Mouse (Mus musculus) limb, embryonic 12.5 days (tissue): ENCODE data around the gene 9930104L06Rik. TPM values are rescaled to one million over a fixed set of nuclear protein-coding genes. Genes with fewer than 3 reads are reported as not detected.
A peak's percentile ranks its signal among the peaks of the same experiment; 100 is the strongest.

Experiments
- ATAC-seq: fragments of 200-750 bp; cut with Nextera tagmentation; 2 replicates; pipeline ENCODE4 v1.8.0; 2017; ENCODE audit warnings: low read depth, moderate TSS enrichment; ENCODE audit not compliant: insufficient number of reproducible peaks, insufficient read depth, low FRiP score, low TSS enrichment
- H3K27ac ChIP-seq: fragments of 300-500 bp; sonication (generic); 2 replicates; pipeline ENCODE4 v1.5.1; 2016; ENCODE audit warnings: mild to moderate bottlenecking, moderate library complexity
- H3K27me3 ChIP-seq: fragments of 300-500 bp; sonication (generic); 2 replicates; pipeline ENCODE4 v1.6.1; 2016; ENCODE audit warnings: mild to moderate bottlenecking, moderate library complexity
- H3K36me3 ChIP-seq: fragments of 300-500 bp; sonication (generic); 2 replicates; pipeline ENCODE4 v1.6.1; 2016; ENCODE audit warnings: mild to moderate bottlenecking, moderate library complexity
- H3K4me1 ChIP-seq: fragments of 300-500 bp; sonication (generic); replicated peaks from 2 replicates; pipeline ENCODE4 v1.6.1; 2016
- H3K4me2 ChIP-seq: fragments of 300-500 bp; sonication (generic); 2 replicates; pipeline ENCODE4 v1.6.1; 2016; ENCODE audit warnings: mild to moderate bottlenecking, moderate library complexity
- H3K4me3 ChIP-seq: fragments of 300-500 bp; sonication (generic); replicated peaks from 2 replicates; pipeline ENCODE4 v1.5.1; 2016; ENCODE audit warnings: mild to moderate bottlenecking
- H3K9ac ChIP-seq: fragments of 300-500 bp; sonication (generic); replicated peaks from 2 replicates; pipeline ENCODE4 v1.6.1; 2016; ENCODE audit warnings: mild to moderate bottlenecking, moderate library complexity
- H3K9me3 ChIP-seq: fragments of 300-500 bp; sonication (generic); 2 replicates; pipeline ENCODE4 v1.6.1; 2016; ENCODE audit warnings: mild to moderate bottlenecking, moderate library complexity
- WGBS: fragments of 180-500 bp; shearing (Covaris S2); methylation state at CpG from one replicate; pipeline ENCODE4 v1.1.7; 2016; 5-methylcytosine and 5-hydroxymethylcytosine counted together
- polyA plus RNA-seq: library from polyadenylated mRNA; unstranded; fragments of >200 nt; fragmentation: Nextera tagmentation; extraction: Ambion mirVana; gene quantifications from 2 replicates; pipeline ENCODE4 v1.2.1, GENCODE M21; 2016

Gene 9930104L06Rik
- polyA plus RNA-seq, 1 experiment from 2014 or later, result 19.4 TPM

GRCm38 (mm10) chr4:124983893-124984526, 47.2 kb downstream of the 9930104L06Rik start:
- peaks cover 35% of the 10 kb centered on the region for H3K4me1 ChIP-seq
- 13% methylated on average over 9 of the region's 9 CpGs for WGBS
- H3K27me3 ChIP-seq, result peaks cover 97% of the 10 kb centered on the region
- H3K36me3 ChIP-seq, result no peaks in the 10 kb centered on the region
- no peak overlapping the region for H3K27ac ChIP-seq
- no peak overlapping the region for H3K4me2 ChIP-seq
- ATAC-seq, result no peak
- no peak overlapping the region for H3K9ac ChIP-seq
- no peak overlapping the region for H3K4me3 ChIP-seq
- H3K9me3 ChIP-seq, result no peaks in the 10 kb centered on the region

GRCm38 (mm10) chr4:124984871-124985670, 48.2 kb downstream of the 9930104L06Rik start:
- peaks cover 44% of the 10 kb centered on the region for H3K4me1 ChIP-seq
- no peak for ATAC-seq
- WGBS, result 7% methylated on average over 18 of the region's 18 CpGs
- no peak overlapping the region for H3K27ac ChIP-seq
- peaks cover 99% of the 10 kb centered on the region for H3K27me3 ChIP-seq
- no peak overlapping the region; the same call in 1 of the 2 replicates for H3K9ac ChIP-seq
- no peaks in the 10 kb centered on the region for H3K9me3 ChIP-seq
- H3K36me3 ChIP-seq, result no peaks in the 10 kb centered on the region
- peak overlapping the region; percentile 15; the same call in 1 of the 2 replicates for H3K4me2 ChIP-seq
- peak overlapping the region; percentile 12; the same call in 1 of the 2 replicates for H3K4me3 ChIP-seq

- peak within 1 kb of the TSS; percentile 60 for H3K4me2 ChIP-seq
- peak within 1 kb of the TSS; percentile 45 for H3K4me3 ChIP-seq
- 1% methylated on average over 47 of the region's 62 CpGs for WGBS
- ATAC-seq, result no peak
- no peaks in the 10 kb centered on the region for H3K36me3 ChIP-seq
- H3K9ac ChIP-seq, result peak within 1 kb of the TSS; percentile 53
- no peaks in the 10 kb centered on the region for H3K9me3 ChIP-seq
- peaks cover 51% of the 10 kb centered on the region for H3K4me1 ChIP-seq
- no peak within 1 kb of the TSS for H3K27ac ChIP-seq
- H3K27me3 ChIP-seq, result peaks cover 100% of the 10 kb centered on the region
These were observed 49.1 kb downstream of the 9930104L06Rik start, which contains the start of gene Rspo1 for GRCm38 (mm10) chr4:124985671-124986602. Gene Rspo1, plus strand, starts transcription at chr4:124986430.

- no peak for ATAC-seq
- Histone ChIP-seq H3K9ac (peak overlapping the region; percentile 53; the same call in 1 of the 2 replicates), H3K4me2 (peak overlapping the region; percentile 60), H3K4me1 (peaks cover 55% of the 10 kb centered on the region), H3K4me3 (peak overlapping the region; percentile 45), H3K9me3 (no peaks in the 10 kb centered on the region), H3K27ac (no peak overlapping the region), H3K27me3 (peaks cover 100% of the 10 kb centered on the region), H3K36me3 (no peaks in the 10 kb centered on the region)
- 3% methylated on average over 46 of the region's 51 CpGs for WGBS
These were observed 50.2 kb downstream of the 9930104L06Rik start for GRCm38 (mm10) chr4:124986739-124987710.

GRCm38 (mm10) chr4:124987711-124988097, 50.9 kb downstream of the 9930104L06Rik start:
- whole genome bisulfite sequencing, result 3% methylated on average over 10 of the region's 10 CpGs
- peaks cover 98% of the 10 kb centered on the region for H3K27me3 ChIP-seq
- no peak overlapping the region for H3K9ac ChIP-seq
- no peaks in the 10 kb centered on the region for H3K9me3 ChIP-seq
- no peak overlapping the region for H3K4me3 ChIP-seq
- peaks cover 55% of the 10 kb centered on the region for H3K4me1 ChIP-seq
- H3K27ac ChIP-seq, result no peak overlapping the region
- ATAC-seq, result no peak
- no peak overlapping the region for H3K4me2 ChIP-seq
- H3K36me3 ChIP-seq, result no peaks in the 10 kb centered on the region

GRCm38 (mm10) chr4:124988382-124988781, 51.5 kb downstream of the 9930104L06Rik start:
- Histone ChIP-seq H3K9me3 (no peaks in the 10 kb centered on the region), H3K4me2 (no peak overlapping the region), H3K9ac (no peak overlapping the region), H3K36me3 (no peaks in the 10 kb centered on the region), H3K4me1 (peaks cover 55% of the 10 kb centered on the region), H3K27ac (no peak overlapping the region), H3K4me3 (no peak overlapping the region), H3K27me3 (peaks cover 98% of the 10 kb centered on the region)
- WGBS, result 14% methylated on average over 9 of the region's 9 CpGs
- no peak for ATAC-seq

GRCm38 (mm10) chr4:124989787-124990253, 53.0 kb downstream of the 9930104L06Rik start:
- ATAC-seq, result peak; percentile 12; the same call in 1 of the 2 replicates
- Histone ChIP-seq H3K9ac (peak overlapping the region; percentile 42; the same call in 1 of the 2 replicates), H3K4me3 (peak overlapping the region; percentile 25), H3K27me3 (peaks cover 98% of the 10 kb centered on the region), H3K4me1 (peaks cover 54% of the 10 kb centered on the region), H3K27ac (no peak overlapping the region), H3K36me3 (no peaks in the 10 kb centered on the region), H3K9me3 (no peaks in the 10 kb centered on the region), H3K4me2 (peak overlapping the region; percentile 51)
- WGBS, result 2% methylated on average over 20 of the region's 20 CpGs

- no peak for ATAC-seq
- 3% methylated on average over 7 of the region's 7 CpGs for WGBS
- H3K4me1 ChIP-seq, result peaks cover 49% of the 10 kb centered on the region
- no peaks in the 10 kb centered on the region for H3K9me3 ChIP-seq
- no peak overlapping the region for H3K27ac ChIP-seq
- peak overlapping the region; percentile 51 for H3K4me2 ChIP-seq
- peak overlapping the region; percentile 25 for H3K4me3 ChIP-seq
- peak overlapping the region; percentile 42; the same call in 1 of the 2 replicates for H3K9ac ChIP-seq
- no peaks in the 10 kb centered on the region for H3K36me3 ChIP-seq
- H3K27me3 ChIP-seq, result peaks cover 98% of the 10 kb centered on the region
These were observed 53.5 kb downstream of the 9930104L06Rik start for GRCm38 (mm10) chr4:124990325-124990724.
